In genomic region chr5:29471396-29471795, GRCm38 (mm10) we compare ENCODE assay signal across 29 mouse cellular contexts. TPM values are rescaled to one million over a fixed set of nuclear protein-coding genes. Genes with fewer than 3 reads are reported as not detected.
DNase-seq lines count a peak whose midpoint lies in the region; ATAC-seq and TF ChIP-seq lines count a peak whose summit lies in the region.
"Had no signal": no experiment of that assay in that cellular context is flagged by ENCODE, and none has a peak within 500 bp of the region (broad histone marks: within the 10 kb centered on the region; RNA-seq: fewer than 3 reads in every experiment).

No protein-coding gene starts in this region.

- no peak overlapping the region for H3K4me3 ChIP-seq in forebrain, postnatal 0 days (ENCODE audit: low read depth, low read length)
- H3K4me3 ChIP-seq in forebrain, embryonic 10.5 days: no peak overlapping the region
- H3K4me3 ChIP-seq in limb, embryonic 11.5 days (ENCODE audit: low read depth, low read length): no peak overlapping the region
- no peak overlapping the region for H3K4me3 ChIP-seq in limb, embryonic 10.5 days
- H3K4me3 ChIP-seq in neural tube, embryonic 15.5 days (replicated peaks): no peak overlapping the region
- no peak overlapping the region for H3K4me3 ChIP-seq in embryonic facial prominence, embryonic 11.5 days (ENCODE audit: low read depth, low read length)
- H3K4me3 ChIP-seq: heart, embryonic 12.5 days; heart, embryonic 15.5 days; hindbrain, embryonic 13.5 days had no signal

- WGBS in forebrain, postnatal 0 days: 4% methylated on average over 11 of the region's 11 CpGs
- under 1% methylated on average over 11 of the region's 11 CpGs for WGBS in forebrain, embryonic 10.5 days
- WGBS in limb, embryonic 11.5 days: 2% methylated on average over 11 of the region's 11 CpGs
- 4% methylated on average over 11 of the region's 11 CpGs for WGBS in limb, embryonic 10.5 days
- 6% methylated on average over 11 of the region's 11 CpGs for WGBS in neural tube, embryonic 15.5 days
- under 1% methylated on average over 11 of the region's 11 CpGs for WGBS in embryonic facial prominence, embryonic 11.5 days

- no peak overlapping the region for H3K9ac ChIP-seq in forebrain, postnatal 0 days
- H3K9ac ChIP-seq in limb, embryonic 11.5 days (ENCODE audit: low read length): no peak overlapping the region
- no peak overlapping the region for H3K9ac ChIP-seq in neural tube, embryonic 15.5 days (replicated peaks)
- no peak overlapping the region for H3K9ac ChIP-seq in embryonic facial prominence, embryonic 11.5 days (replicated peaks; ENCODE audit: low read length)
- H3K9ac ChIP-seq: heart, embryonic 12.5 days; heart, embryonic 15.5 days; hindbrain, embryonic 13.5 days had no signal

- no peak overlapping the region for H3K4me2 ChIP-seq in forebrain, postnatal 0 days (ENCODE audit: low read depth)
- H3K4me2 ChIP-seq in limb, embryonic 11.5 days (ENCODE audit: low read depth, severe bottlenecking): no peak overlapping the region
- H3K4me2 ChIP-seq in neural tube, embryonic 15.5 days: no peak overlapping the region
- no peak overlapping the region for H3K4me2 ChIP-seq in embryonic facial prominence, embryonic 11.5 days (ENCODE audit: low read depth, low read length)
- H3K4me2 ChIP-seq: heart, embryonic 12.5 days; heart, embryonic 15.5 days; hindbrain, embryonic 13.5 days had no signal

- peaks cover 5% of the 10 kb centered on the region; the same call in 1 of the 2 replicates for H3K4me1 ChIP-seq in forebrain, postnatal 0 days (ENCODE audit: insufficient read depth)
- H3K4me1 ChIP-seq in forebrain, embryonic 10.5 days: peaks cover 24% of the 10 kb centered on the region
- peaks cover 25% of the 10 kb centered on the region for H3K4me1 ChIP-seq in limb, embryonic 11.5 days (ENCODE audit: control insufficient read depth, insufficient read depth, low read length)
- peaks cover 48% of the 10 kb centered on the region for H3K4me1 ChIP-seq in limb, embryonic 10.5 days
- H3K4me1 ChIP-seq in neural tube, embryonic 15.5 days: peaks cover 8% of the 10 kb centered on the region
- no peaks in the 10 kb centered on the region for H3K4me1 ChIP-seq in embryonic facial prominence, embryonic 11.5 days (ENCODE audit: control insufficient read depth, insufficient read depth, low read length)

- no peak for ATAC-seq in forebrain, postnatal 0 days
- ATAC-seq in limb, embryonic 11.5 days (ENCODE audit: insufficient number of reproducible peaks, low FRiP score, low TSS enrichment, low read depth): no peak
- ATAC-seq in neural tube, embryonic 15.5 days (ENCODE audit: low FRiP score): no peak
- no peak for ATAC-seq in embryonic facial prominence, embryonic 11.5 days (replicated peaks; ENCODE audit: insufficient number of reproducible peaks, low FRiP score, low TSS enrichment, low read depth)
- ATAC-seq: activated CD4-positive, CD25-positive, alpha-beta regulatory T cell, adult 4 months; CD4-positive, CD25-positive, alpha-beta regulatory T cell, adult 4 months; forebrain, embryonic 14.5 days; hindbrain, embryonic 16.5 days; inflammation-experienced regulatory T-cells, adult 6 months; intestine, embryonic 16.5 days had no signal

- peaks cover 88% of the 10 kb centered on the region for H3K27me3 ChIP-seq in forebrain, postnatal 0 days (ENCODE audit: insufficient read depth, low read length)
- peaks cover 100% of the 10 kb centered on the region for H3K27me3 ChIP-seq in forebrain, embryonic 10.5 days (ENCODE audit: poor library complexity, severe bottlenecking)
- H3K27me3 ChIP-seq in limb, embryonic 11.5 days (ENCODE audit: control insufficient read depth, insufficient read depth, low read length): peaks cover 92% of the 10 kb centered on the region
- H3K27me3 ChIP-seq in limb, embryonic 10.5 days (ENCODE audit: low read depth, poor library complexity, severe bottlenecking): peaks cover 100% of the 10 kb centered on the region
- H3K27me3 ChIP-seq in neural tube, embryonic 15.5 days (replicated peaks): peaks cover 94% of the 10 kb centered on the region
- H3K27me3 ChIP-seq in embryonic facial prominence, embryonic 11.5 days (ENCODE audit: control insufficient read depth, insufficient read depth, low read length): peaks cover 86% of the 10 kb centered on the region

- no peak overlapping the region for H3K27ac ChIP-seq in forebrain, postnatal 0 days (ENCODE audit: low read depth, low read length)
- H3K27ac ChIP-seq in forebrain, embryonic 10.5 days: no peak overlapping the region
- H3K27ac ChIP-seq in limb, embryonic 11.5 days (replicated peaks; ENCODE audit: low read depth, low read length): no peak overlapping the region
- no peak overlapping the region for H3K27ac ChIP-seq in limb, embryonic 10.5 days
- no peak overlapping the region for H3K27ac ChIP-seq in neural tube, embryonic 15.5 days (replicated peaks)
- no peak overlapping the region for H3K27ac ChIP-seq in embryonic facial prominence, embryonic 11.5 days (replicated peaks; ENCODE audit: low read depth, low read length)
- H3K27ac ChIP-seq: heart, embryonic 15.5 days; hindbrain, embryonic 13.5 days had no signal

- DNase-seq in forebrain, postnatal 0 days: peak; percentile 24
- DNase-seq in forebrain, embryonic 10.5 days (ENCODE audit: extremely low spot score, low spot score): no peak
- DNase-seq in limb, embryonic 11.5 days (ENCODE audit: low spot score): peak; percentile 36
- DNase-seq in limb, embryonic 10.5 days (ENCODE audit: low spot score): no peak
- DNase-seq in neural tube, embryonic 10.5 days (ENCODE audit: extremely low spot score, low spot score): peak; percentile 51
- DNase-seq in embryonic facial prominence, embryonic 11.5 days (ENCODE audit: low spot score): peak; percentile 14
- DNase-seq in right cerebral cortex, postnatal 4 days: no peak
- DNase-seq: adrenal gland, adult 8-10 months; adrenal gland, postnatal 25 days; cerebellum, adult 11-12 months; cerebellum, adult 8-10 months; gastrocnemius, postnatal 25 days; heart, adult 18-20 months; heart, postnatal 10 days; heart, postnatal 36 days had no signal

- H3K36me3 ChIP-seq in forebrain, postnatal 0 days (ENCODE audit: insufficient read depth): no peaks in the 10 kb centered on the region
- no peaks in the 10 kb centered on the region for H3K36me3 ChIP-seq in forebrain, embryonic 10.5 days (replicated peaks)
- H3K36me3 ChIP-seq in limb, embryonic 11.5 days (ENCODE audit: control insufficient read depth, insufficient read depth, low read length): no peaks in the 10 kb centered on the region
- H3K36me3 ChIP-seq in limb, embryonic 10.5 days: no peaks in the 10 kb centered on the region
- H3K36me3 ChIP-seq in neural tube, embryonic 15.5 days: no peaks in the 10 kb centered on the region
- H3K36me3 ChIP-seq in embryonic facial prominence, embryonic 11.5 days (replicated peaks; ENCODE audit: control insufficient read depth, insufficient read depth, low read depth, low read length): no peaks in the 10 kb centered on the region
- H3K36me3 ChIP-seq: heart, embryonic 12.5 days; heart, embryonic 15.5 days; hindbrain, embryonic 13.5 days had no signal

- no peak for TF ChIP-seq CTCF in forebrain, postnatal 0 days (IDR thresholded peaks at IDR 0.05; ENCODE audit: low read depth)

- H3K9me3 ChIP-seq in forebrain, postnatal 0 days (ENCODE audit: low read length): no peaks in the 10 kb centered on the region
- H3K9me3 ChIP-seq in forebrain, embryonic 10.5 days: no peaks in the 10 kb centered on the region
- peaks cover 3% of the 10 kb centered on the region; the same call in 1 of the 2 replicates for H3K9me3 ChIP-seq in limb, embryonic 11.5 days (ENCODE audit: control insufficient read depth, low read length)
- no peaks in the 10 kb centered on the region for H3K9me3 ChIP-seq in limb, embryonic 10.5 days (replicated peaks)
- H3K9me3 ChIP-seq in neural tube, embryonic 15.5 days (replicated peaks): no peaks in the 10 kb centered on the region
- H3K9me3 ChIP-seq in embryonic facial prominence, embryonic 11.5 days (replicated peaks; ENCODE audit: control insufficient read depth, low read length): no peaks in the 10 kb centered on the region
- H3K9me3 ChIP-seq: heart, embryonic 12.5 days; heart, embryonic 15.5 days; hindbrain, embryonic 13.5 days had no signal

RNA-seq across cellular contexts. Expression of gene Mnx1, which starts 6.9 kb away (rescaled TPM):
- total RNA-seq in forebrain, postnatal 0 days (2014; rRNA removed): not detected in 2 replicates
- not detected in 2 replicates for polyA plus RNA-seq in forebrain, postnatal 0 days (2015; fragmentation: Nextera tagmentation; extraction: Ambion mirVana)
- not detected in 2 replicates for polyA plus RNA-seq in forebrain, embryonic 10.5 days (2016; fragmentation: Nextera tagmentation; extraction: Ambion mirVana)
- 1.2 and 1.3 TPM in 2 replicates for polyA plus RNA-seq in limb, embryonic 11.5 days (2014; fragmentation: Nextera tagmentation; extraction: Ambion mirVana)
- polyA plus RNA-seq in limb, embryonic 10.5 days (2016; fragmentation: Nextera tagmentation; extraction: Ambion mirVana): 0.38 TPM in 1 of 2 replicates, not detected in the other
- 0.95 and 1.3 TPM in 2 replicates for polyA plus RNA-seq in neural tube, embryonic 15.5 days (2015; fragmentation: Nextera tagmentation; extraction: Ambion mirVana)
- polyA plus RNA-seq in embryonic facial prominence, embryonic 11.5 days (2014; fragmentation: Nextera tagmentation; extraction: Ambion mirVana): not detected in 2 replicates
- total RNA-seq: adrenal gland, adult 8-10 months; adrenal gland, postnatal 25 days; gastrocnemius, adult 8-10 months; gastrocnemius, postnatal 25 days; heart, adult 18-20 months; heart, postnatal 10 days; heart, postnatal 36 days had no signal
- polyA plus RNA-seq: activated CD4-positive, CD25-positive, alpha-beta regulatory T cell, adult 4 months; C2C12; CD4-positive, CD25-positive, alpha-beta regulatory T cell, adult 4 months; forebrain, embryonic 11.5 days; forebrain, embryonic 14.5 days; gonadal fat pad, adult 2 months; heart, embryonic 15.5 days; hindbrain, embryonic 16.5 days; inflammation-experienced regulatory T-cells, adult 6 months had no signal

RNA-seq across cellular contexts. Expression of gene Nom1, which starts 36.9 kb away (rescaled TPM):
- 18.0 and 29.6 TPM in 2 replicates for total RNA-seq in forebrain, postnatal 0 days (2014; rRNA removed)
- polyA plus RNA-seq in forebrain, postnatal 0 days (2015; fragmentation: Nextera tagmentation; extraction: Ambion mirVana): 9.7 and 17.0 TPM in 2 replicates
- 35.1 and 40.6 TPM in 2 replicates for polyA plus RNA-seq in forebrain, embryonic 10.5 days (2016; fragmentation: Nextera tagmentation; extraction: Ambion mirVana)
- 24.4 and 34.5 TPM in 2 replicates for polyA plus RNA-seq in limb, embryonic 11.5 days (2014; fragmentation: Nextera tagmentation; extraction: Ambion mirVana)
- 40.0 and 40.4 TPM in 2 replicates for polyA plus RNA-seq in limb, embryonic 10.5 days (2016; fragmentation: Nextera tagmentation; extraction: Ambion mirVana)
- 16.2 and 23.1 TPM in 2 replicates for polyA plus RNA-seq in neural tube, embryonic 15.5 days (2015; fragmentation: Nextera tagmentation; extraction: Ambion mirVana)
- polyA plus RNA-seq in embryonic facial prominence, embryonic 11.5 days (2014; fragmentation: Nextera tagmentation; extraction: Ambion mirVana): 24.2 and 25.3 TPM in 2 replicates

Comparison
In these comparisons a context has a peak if more than half of its experiments do, and no peak if none do; other contexts are left out.
1. DNase-seq: peak in forebrain, postnatal 0 days (single experiment), limb, embryonic 11.5 days (single experiment), neural tube, embryonic 10.5 days (single experiment) and embryonic facial prominence, embryonic 11.5 days (single experiment); none in forebrain, embryonic 10.5 days (single experiment), limb, embryonic 10.5 days (single experiment) and right cerebral cortex, postnatal 4 days (single experiment).